Mouse (Mus musculus): Measurements from ENCODE around the gene Prkaca. TPM values are rescaled to one million over a fixed set of nuclear protein-coding genes. Genes with fewer than 3 reads are reported as not detected.
A peak's percentile ranks its signal among the peaks of the same experiment; 100 is the strongest.

Gene Prkaca
- polyA plus RNA-seq (2017; shearing (Covaris generic)), result 10 to 100 TPM; 18.9 to 22.0 TPM

- ATAC-seq, result peak; percentile 99
These were observed at the start of gene Prkaca for GRCm38 (mm10) chr8:83972150-83973120. TSS of gene Prkaca (plus strand) at chr8:83972993.

- no peak for ATAC-seq
These were observed 48.2 kb upstream of the Prkaca start for GRCm38 (mm10) chr8:83924585-83924984.

GRCm38 (mm10) chr8:83926266-83926665, 46.5 kb upstream of the Prkaca start:
- ATAC-seq, result no peak

GRCm38 (mm10) chr8:83934222-83934621, 38.6 kb upstream of the Prkaca start:
- no peak for ATAC-seq

DNA sequence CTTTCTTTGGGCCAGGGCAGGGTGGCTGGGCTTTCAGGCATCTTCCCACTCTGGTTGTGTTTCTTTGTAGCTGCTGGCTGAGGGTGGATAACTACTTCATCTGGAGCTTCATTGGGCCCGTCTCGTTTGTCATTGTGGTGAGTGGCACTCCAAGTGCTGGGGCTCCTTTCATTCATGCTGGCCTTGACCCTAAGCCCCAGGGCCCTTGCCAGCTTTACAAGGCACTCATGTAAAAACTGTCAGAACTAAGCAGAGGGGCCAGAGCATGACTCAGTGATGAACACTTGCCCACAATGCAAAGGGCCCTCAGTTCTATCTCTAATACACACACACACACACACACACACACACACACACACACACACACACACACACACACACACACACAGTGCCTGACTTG, 37.8 kb upstream of the Prkaca start:
- ATAC-seq, result no peak

- no peak for ATAC-seq
These were observed 37.4 kb upstream of the Prkaca start for GRCm38 (mm10) chr8:83935435-83935834.

GRCm38 (mm10) chr8:83937645-83938044, 35.1 kb upstream of the Prkaca start:
- ATAC-seq, result no peak

- ATAC-seq, result no peak
These were observed 34.5 kb upstream of the Prkaca start for GRCm38 (mm10) chr8:83938330-83938729.

DNA sequence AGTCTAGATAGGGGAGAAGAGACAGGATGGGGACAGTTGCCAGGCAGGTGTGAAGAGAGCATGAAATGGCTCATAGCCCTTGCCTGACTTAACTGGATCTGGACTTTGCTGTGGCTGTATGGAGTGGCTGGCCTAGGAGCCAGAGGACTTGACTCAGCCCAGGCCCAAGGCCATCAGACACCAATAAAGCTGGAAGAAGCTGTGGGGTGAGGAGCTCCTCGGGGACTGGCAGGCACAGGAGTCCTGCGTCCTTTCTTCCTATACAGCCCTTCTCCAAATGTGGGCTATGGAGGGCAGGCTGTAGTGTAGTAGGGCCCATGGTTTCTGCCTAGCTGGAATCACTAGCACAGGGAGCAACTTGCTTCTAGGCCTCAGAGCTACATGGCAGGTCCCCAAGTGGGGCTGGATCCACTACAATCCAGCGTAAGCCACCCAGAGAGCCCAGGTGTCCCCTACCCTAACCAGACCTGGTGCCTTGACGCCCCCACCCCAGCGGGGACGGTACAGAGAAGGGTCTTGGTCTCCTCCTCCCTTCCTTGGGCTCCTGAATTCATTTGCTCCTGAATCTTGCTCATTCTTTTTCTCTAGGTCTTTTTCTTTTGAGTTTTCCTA, 31.6 kb upstream of the Prkaca start:
- ATAC-seq, result no peak

- no peak for ATAC-seq
These were observed 30.3 kb upstream of the Prkaca start for GRCm38 (mm10) chr8:83942446-83942845.

GRCm38 (mm10) chr8:83945540-83945939, 27.3 kb upstream of the Prkaca start:
- ATAC-seq, result no peak

DNA sequence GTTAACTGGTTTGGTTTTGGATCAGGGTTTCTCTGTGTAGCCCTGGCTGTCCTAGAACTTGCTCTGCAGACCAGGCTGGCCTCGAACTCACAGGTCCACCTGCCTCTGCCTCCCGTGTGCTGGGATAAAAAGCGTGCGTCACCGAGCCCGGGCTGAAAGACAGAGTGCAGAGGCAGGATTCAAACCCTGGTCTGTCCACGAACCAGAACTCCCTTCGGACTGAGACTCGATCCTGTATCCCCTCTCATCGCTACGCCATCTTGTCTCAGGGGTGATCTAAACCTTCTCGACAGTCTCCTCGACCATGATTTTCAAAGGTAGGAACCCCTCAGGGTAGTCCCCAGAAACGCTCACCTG, 18.1 kb upstream of the Prkaca start:
- no peak for ATAC-seq

- peak; percentile 90 for ATAC-seq
These were observed 17.5 kb upstream of the Prkaca start, which contains the start of the genes Gm10644 and Asf1b for GRCm38 (mm10) chr8:83955106-83955957. TSS of gene Gm10644 (minus strand) at chr8:83955205. TSS of gene Asf1b (plus strand) at chr8:83955507.

GRCm38 (mm10) chr8:83955958-83956218, 16.9 kb upstream of the Prkaca start:
- ATAC-seq, result no peak

DNA sequence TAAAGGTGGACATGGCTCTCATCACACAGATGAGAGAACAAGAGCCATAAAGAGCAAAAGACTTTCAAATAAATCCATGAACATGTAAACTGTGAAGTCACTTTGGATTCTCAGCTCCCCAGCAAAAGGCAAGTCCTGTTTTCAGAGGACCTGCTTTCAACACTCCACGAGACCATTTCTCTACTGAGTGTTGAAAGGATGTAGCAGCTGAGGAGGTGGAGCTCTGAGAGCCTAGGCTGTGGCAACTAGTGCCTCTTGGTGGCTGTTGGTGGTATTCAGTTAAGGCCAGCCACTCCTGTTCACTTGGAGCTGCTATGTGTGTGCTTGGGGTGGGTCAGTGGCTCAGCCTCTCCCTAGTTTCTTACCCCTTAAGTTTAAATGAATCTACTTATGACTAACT, 16.0 kb upstream of the Prkaca start:
- no peak for ATAC-seq

DNA sequence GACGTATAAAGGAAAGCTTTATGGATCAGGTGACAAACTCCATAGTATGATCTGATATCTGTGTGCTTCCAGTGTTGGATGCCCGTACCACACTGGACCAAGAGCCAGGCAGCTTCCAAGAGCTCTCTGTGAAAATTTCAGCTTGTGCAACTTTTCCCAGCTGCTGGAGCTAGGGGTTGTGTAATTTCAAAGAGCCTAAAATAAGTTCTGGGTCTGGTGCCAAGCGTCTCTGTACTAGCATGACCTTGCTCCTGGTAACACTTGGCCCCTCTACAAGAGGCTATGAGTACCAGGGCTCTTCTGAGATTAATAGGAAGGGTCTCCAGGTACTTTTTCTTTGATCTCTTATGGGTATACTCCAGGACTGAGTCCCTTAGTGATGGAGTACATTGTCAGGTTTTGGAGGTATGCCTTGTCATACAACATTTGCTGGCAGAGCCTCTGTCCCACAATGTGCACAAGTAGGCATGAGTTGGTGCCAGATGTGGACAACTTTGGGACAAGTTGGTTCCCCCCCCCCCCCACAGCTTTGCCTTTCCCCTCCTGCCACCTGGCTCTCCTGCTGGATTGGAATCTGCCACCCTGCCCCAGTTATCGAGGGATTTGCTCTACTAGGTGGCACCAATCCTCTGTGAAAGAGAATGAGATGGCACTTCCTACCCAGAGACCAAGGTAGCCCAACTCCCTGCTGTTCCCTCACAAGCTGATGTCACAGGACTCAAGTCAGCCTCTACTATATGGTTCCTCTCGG, 8.6 kb upstream of the Prkaca start:
- no peak for ATAC-seq

DNA sequence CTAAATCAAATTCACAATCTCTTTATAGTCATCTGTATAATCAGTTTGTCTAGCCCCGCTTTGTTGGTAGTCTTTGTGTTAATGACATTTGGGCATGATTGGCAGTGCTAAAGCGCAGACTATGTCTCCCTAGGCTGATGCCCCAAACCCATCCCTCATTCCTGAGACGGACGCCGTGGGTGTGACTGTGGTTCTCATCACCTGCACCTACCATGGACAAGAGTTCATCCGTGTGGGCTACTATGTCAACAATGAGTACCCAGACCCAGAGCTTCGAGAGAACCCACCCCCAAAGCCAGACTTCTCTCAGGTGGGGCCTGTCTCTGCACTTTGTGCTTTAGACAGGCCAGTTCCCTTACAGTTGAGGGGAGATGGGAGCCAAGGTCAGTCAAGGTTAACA, 5.1 kb upstream of the Prkaca start:
- no peak for ATAC-seq

- ATAC-seq, result no peak
These were observed 1.7 kb upstream of the Prkaca start for GRCm38 (mm10) chr8:83971121-83971520.

GRCm38 (mm10) chr8:83971661-83972060, 1.1 kb upstream of the Prkaca start:
- no peak for ATAC-seq

DNA sequence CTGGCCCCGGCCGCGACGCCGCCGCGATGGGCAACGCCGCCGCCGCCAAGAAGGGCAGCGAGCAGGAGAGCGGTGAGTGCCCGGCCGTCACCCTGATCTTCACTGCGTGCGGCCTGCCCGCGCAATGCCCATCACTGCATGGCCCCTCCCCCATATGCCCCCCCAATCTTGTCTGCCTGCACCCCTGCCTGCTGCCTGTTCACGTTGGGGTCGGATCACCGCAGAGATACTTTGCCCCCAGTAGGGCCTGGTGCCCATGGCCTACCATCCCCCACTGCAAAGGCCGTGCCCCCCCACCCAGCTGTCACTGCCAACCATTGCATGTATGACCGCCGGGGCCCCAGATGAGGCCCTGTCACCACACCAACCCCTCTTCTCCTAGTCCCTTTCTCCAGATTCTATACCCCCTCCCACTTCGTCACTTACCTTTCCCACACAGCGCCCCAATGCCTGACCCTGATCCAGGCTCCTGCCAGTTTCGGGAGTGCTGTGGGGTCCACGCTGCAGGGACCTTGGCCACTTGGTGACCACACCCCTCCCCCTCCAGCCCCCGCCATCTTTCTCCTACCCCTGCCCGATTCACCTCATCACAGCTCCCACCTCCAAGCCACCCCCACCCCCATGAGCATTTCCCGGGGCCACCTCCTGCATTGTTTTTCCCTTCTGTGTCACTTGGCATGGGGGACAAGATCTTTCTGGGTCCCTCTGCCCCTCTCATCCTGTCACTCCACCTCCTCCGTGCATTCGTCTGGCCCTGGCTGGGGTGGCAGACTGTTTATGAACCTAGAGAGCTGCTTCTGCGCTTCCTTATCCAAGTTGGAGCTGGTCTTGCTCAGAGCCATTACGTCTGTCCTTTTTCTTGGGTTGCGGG, 603 bp downstream of the Prkaca start:
- ATAC-seq, result no peak

DNA sequence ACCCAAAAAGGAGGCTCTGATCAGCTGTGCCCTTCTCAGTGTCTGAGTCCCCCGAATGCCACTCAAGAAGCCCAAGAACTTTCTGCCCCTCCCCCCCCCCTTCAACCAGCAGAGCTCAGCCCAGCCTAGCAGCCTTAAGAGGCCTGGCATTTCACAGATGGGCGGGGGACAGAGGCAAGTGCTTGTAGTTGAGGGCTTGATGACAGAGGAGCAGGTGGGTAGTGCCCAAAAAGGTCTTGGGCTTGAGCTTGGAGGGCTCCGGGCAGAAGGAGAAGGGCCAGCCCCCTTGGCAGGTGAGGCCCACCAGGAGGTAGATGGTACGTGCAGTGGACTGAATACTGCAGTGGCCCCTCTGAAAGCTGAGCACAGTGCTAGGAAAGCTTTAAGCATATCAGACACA, 1.7 kb downstream of the Prkaca start:
- ATAC-seq, result no peak

Measured in activated CD4-positive, CD25-positive, alpha-beta regulatory T cell, adult 4 months (primary cell).